Mouse (Mus musculus) CD4-positive naive resting alpha-beta T cell, adult 57 days (primary cell): ENCODE data around the gene Orm2. TPM values are rescaled to one million over a fixed set of nuclear protein-coding genes. Genes with fewer than 3 reads are reported as not detected.

ENCODE experiments used
- total RNA-seq: library from RNA; stranded (reverse); gene quantifications from one replicate; pipeline ENCODE4 v1.2.4, GENCODE M21; 2023

Gene Orm2
- total RNA-seq: not detected

DNA sequence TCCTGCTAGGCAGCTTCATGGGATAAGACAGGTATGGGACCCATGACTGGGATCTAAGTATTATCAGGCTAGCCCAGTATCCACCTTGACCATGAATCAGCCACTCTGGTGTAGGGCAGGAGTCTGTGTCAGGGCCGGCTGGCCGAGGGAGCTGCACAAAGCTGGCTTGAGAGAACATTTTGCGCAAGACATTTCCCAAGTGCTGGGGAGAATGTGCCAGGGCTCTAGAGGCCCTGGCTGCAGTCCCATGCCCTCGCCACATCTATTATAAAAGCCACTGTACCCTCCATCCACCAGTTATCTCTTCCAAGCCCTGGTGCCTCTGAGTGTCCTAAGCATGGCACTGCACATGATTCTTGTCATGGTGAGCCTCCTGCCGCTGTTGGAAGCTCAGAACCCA is at the start of gene Orm2:
TSS of gene Orm2 (plus strand) at position 300 of the 400 bp plus-strand sequence.

DNA sequence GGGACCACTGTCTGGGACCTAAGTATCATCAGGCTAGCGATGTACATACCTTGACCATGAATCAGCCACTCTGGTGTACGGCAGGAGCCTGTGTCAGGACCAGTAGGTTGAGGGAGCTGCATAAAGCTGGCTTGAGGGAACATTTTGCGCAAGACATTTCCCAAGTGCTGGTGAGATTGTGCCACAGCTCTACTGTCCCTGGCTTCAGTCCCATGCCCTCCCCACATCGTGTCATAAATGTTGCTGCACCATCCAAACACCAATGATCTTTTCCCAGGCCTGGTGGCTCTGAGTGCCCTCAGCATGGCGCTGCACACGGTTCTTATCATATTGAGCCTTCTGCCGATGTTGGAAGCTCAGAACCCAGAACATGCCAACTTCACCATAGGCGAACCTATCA is 18.0 kb upstream of the Orm2 start, which contains the start of gene Orm1:
TSS of gene Orm1 (plus strand) at position 266 of the 400 bp plus-strand sequence.

DNA sequence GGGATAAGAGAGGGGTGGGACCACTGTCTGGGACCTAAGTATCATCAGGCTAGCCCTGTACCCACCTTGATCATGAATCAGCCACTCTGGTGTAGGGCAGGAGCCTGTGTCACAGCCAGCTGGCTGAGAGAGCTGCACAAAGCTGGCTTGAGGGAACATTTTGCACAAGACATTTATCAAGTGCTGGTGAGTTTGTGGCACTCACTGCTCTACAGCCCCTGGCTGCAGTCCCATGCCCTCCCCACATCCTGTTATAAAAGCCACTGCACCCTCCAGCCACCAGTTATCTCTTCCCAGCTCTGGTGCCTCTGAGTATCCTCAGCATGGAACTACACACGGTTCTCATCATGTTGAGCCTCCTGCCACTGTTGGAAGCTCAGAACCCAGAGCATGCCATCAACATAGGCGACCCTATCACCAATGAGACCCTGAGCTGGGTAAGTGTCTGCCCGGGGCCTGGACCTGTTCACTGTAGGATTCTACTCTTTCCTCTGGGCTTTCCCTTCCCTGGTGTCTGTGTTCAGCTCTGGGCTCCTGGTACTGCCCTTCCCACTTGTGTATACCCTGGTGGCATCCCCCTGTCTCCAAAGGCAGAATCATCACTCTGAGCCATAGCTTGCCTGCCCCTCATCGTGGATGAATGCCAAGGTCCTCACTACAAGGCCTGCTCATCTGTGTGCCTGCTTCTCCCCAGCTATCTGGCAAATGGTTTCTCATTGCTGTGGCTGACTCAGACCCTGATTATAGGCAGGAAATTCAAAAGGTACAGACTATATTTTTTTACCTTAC is 6.2 kb upstream of the Orm2 start, which contains the start of gene Orm3:
TSS of gene Orm3 (plus strand) at position 286 of the 789 bp plus-strand sequence.

DNA sequence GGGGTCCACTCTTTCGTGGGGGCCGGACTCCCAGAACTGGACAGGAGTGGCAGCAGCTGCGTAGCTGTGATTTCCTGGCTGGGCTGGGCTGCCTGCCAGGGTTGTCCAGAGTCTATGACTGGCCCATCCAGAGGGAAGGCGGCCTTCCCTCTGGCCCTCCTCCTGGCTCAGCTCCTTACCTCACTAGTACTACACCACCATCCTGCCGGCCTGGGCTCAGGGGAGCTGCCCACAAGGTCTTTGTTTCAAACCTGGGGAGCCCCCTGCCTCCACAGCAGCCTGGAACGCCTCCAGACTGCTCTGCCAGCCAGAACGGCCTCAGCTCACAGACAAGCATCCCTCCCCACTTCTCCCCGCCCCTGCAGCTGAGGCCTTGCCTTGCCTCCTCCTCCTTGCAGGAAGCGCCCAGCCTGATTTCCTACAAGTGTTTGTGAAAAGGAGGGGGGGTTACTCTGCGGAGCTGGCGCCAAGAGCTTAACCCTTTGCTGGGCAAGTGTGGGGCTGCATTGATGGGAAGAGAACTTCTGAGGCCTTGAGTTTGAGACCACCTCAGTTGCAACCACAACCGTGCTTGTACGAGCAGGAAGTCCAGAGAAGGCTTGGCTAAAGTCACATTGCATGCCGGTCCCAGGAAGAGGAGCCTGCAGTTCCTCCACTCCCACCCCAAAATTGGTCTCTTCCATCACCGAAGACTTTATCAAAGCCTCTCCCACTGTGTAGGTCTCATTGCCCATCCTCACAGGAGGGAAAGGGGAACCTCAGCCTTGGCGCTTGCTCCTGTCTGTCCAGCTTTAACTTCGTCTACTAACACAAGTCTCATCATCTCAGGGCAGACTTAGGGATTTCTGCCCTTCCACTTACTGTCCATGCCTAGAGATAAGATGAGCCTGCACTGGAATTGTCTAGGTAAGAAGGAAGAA is 41.1 kb downstream of the Orm2 start, which contains the start of gene Akna:
TSS of gene Akna (minus strand) at position 315 of the 920 bp plus-strand sequence.

Other genes with a start within 250 kb of the Orm2 start
- not detected for gene Ambp, start 207.7 kb upstream of the Orm2 start, total RNA-seq
- not detected for gene Kif12, start 190.3 kb upstream of the Orm2 start, total RNA-seq
- 0.83 TPM for gene Col27a1, start 148.4 kb upstream of the Orm2 start, total RNA-seq
- not detected for gene Orm1, start 17.9 kb upstream of the Orm2 start, total RNA-seq
- gene Orm3, start 6.3 kb upstream of the Orm2 start, total RNA-seq: not detected
- gene Akna, start 40.9 kb downstream of the Orm2 start, total RNA-seq: 342 TPM
- gene Whrn, start 133.5 kb downstream of the Orm2 start, total RNA-seq: 14.7 TPM
- gene Atp6v1g1, start 182.3 kb downstream of the Orm2 start, total RNA-seq: 66.6 TPM
- 19.1 TPM for gene Tmem268, start 196.3 kb downstream of the Orm2 start, total RNA-seq
- gene Gm11213, start 242.8 kb downstream of the Orm2 start, total RNA-seq: not detected